Mouse (Mus musculus) kidney, embryonic 16.5 days (tissue): Measurements from ENCODE around the gene Abcg1. TPM values are rescaled to one million over a fixed set of nuclear protein-coding genes. Genes with fewer than 3 reads are reported as not detected.
A peak's percentile ranks its signal among the peaks of the same experiment; 100 is the strongest.

Experiments
- ATAC-seq: fragments of 200-750 bp; cut with Nextera tagmentation; 2 replicates; pipeline ENCODE4 v1.8.0; 2017; ENCODE audit warnings: moderate TSS enrichment; ENCODE audit not compliant: low FRiP score, low TSS enrichment
- H3K27ac ChIP-seq: fragments of 300-500 bp; sonication (generic); 2 replicates; pipeline ENCODE4 v1.5.1; 2014; ENCODE audit warnings: low read length
- H3K27me3 ChIP-seq: fragments of 300-500 bp; sonication (generic); 2 replicates; pipeline ENCODE4 v1.6.1; 2014; ENCODE audit warnings: low read length, control low read depth, mixed read lengths; ENCODE audit not compliant: insufficient read depth
- H3K36me3 ChIP-seq: fragments of 300-500 bp; sonication (generic); 2 replicates; pipeline ENCODE4 v1.6.1; 2014; ENCODE audit warnings: low read length, control low read depth, mixed read lengths; ENCODE audit not compliant: insufficient read depth
- H3K4me1 ChIP-seq: fragments of 300-500 bp; sonication (generic); 2 replicates; pipeline ENCODE4 v1.6.1; 2014; ENCODE audit warnings: low read length, control low read depth, mixed read lengths; ENCODE audit not compliant: insufficient read depth
- H3K4me2 ChIP-seq: fragments of 300-500 bp; sonication (generic); replicated peaks from 2 replicates; pipeline ENCODE4 v1.6.1; 2014; ENCODE audit warnings: low read depth, low read length
- H3K4me3 ChIP-seq: fragments of 300-500 bp; sonication (generic); 2 replicates; pipeline ENCODE4 v1.5.1; 2014; ENCODE audit warnings: mild to moderate bottlenecking, low read length
- H3K9ac ChIP-seq: fragments of 300-500 bp; sonication (generic); replicated peaks from 2 replicates; pipeline ENCODE4 v1.6.1; 2014; ENCODE audit warnings: low read length
- H3K9me3 ChIP-seq: fragments of 300-500 bp; sonication (generic); 2 replicates; pipeline ENCODE4 v1.6.1; 2016; ENCODE audit warnings: low read length, control low read depth
- WGBS: fragments of 180-500 bp; shearing (Covaris S2); extraction: QIAGEN DNeasy Blood & Tissue Kit; methylation state at CpG from one replicate; pipeline ENCODE4 v1.1.7; 2014; 5-methylcytosine and 5-hydroxymethylcytosine counted together
- polyA plus RNA-seq: library from polyadenylated mRNA; unstranded; fragments of >200 nt; fragmentation: Nextera tagmentation; extraction: Ambion mirVana; gene quantifications from 2 replicates; pipeline ENCODE4 v1.2.1, GENCODE M21; 2015

Gene Abcg1
- polyA plus RNA-seq, 1 experiment from 2014 or later = 9.2 TPM

DNA sequence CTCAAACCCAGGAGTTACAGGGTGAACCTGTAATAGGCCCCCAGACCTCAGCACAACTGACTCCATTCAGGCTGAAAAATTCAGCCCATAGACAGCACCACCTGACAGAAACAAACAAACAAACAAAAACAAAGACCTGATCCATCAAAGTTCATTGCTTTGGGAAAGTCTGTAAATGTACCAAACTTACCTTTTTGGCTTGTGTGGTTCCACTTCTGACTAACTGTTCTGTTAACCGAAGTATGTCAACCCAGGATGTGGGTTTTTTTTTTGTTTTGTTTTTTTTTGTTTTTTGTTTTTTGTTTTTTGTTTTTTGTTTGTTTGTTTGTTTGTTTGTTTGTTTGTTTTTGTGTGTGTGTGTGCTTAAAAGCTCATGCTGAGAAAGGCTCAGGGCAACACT, 79.3 kb downstream of the Abcg1 start:
- ATAC-seq = no peak
- H3K4me1 ChIP-seq = no peaks in the 10 kb centered on the region
- no peaks in the 10 kb centered on the region for H3K9me3 ChIP-seq
- H3K4me2 ChIP-seq = no peak overlapping the region
- WGBS = 90% methylated on average over 1 of the region's 1 CpGs
- H3K27ac ChIP-seq = no peak overlapping the region
- no peaks in the 10 kb centered on the region for H3K36me3 ChIP-seq
- no peaks in the 10 kb centered on the region for H3K27me3 ChIP-seq
- H3K9ac ChIP-seq = no peak overlapping the region
- H3K4me3 ChIP-seq = no peak overlapping the region

DNA sequence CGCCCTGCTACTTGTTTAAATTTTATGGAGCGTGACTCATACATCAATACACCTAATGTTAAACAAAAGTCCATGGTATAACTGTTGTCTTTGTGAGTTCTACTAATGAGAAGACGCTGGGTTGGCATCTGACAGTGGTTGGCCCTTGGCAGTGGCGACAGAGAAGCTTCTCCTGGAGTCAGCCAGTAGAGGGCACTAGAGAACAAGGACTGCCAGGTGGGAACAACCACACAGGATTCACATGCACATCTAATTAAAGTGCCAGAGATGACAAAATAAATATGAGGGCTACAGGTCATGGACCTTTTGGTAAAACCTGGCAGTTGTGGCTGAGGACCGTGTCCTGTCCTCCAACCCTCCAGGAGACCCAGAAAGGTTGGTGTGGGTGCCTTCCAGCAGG, 80.9 kb downstream of the Abcg1 start:
- H3K4me3 ChIP-seq = no peak overlapping the region
- H3K27me3 ChIP-seq = no peaks in the 10 kb centered on the region
- H3K4me2 ChIP-seq = no peak overlapping the region
- no peaks in the 10 kb centered on the region for H3K36me3 ChIP-seq
- WGBS = 10% methylated on average over 5 of the region's 5 CpGs
- no peak for ATAC-seq
- no peaks in the 10 kb centered on the region for H3K9me3 ChIP-seq
- no peak overlapping the region for H3K27ac ChIP-seq
- no peak overlapping the region for H3K9ac ChIP-seq
- no peaks in the 10 kb centered on the region for H3K4me1 ChIP-seq

DNA sequence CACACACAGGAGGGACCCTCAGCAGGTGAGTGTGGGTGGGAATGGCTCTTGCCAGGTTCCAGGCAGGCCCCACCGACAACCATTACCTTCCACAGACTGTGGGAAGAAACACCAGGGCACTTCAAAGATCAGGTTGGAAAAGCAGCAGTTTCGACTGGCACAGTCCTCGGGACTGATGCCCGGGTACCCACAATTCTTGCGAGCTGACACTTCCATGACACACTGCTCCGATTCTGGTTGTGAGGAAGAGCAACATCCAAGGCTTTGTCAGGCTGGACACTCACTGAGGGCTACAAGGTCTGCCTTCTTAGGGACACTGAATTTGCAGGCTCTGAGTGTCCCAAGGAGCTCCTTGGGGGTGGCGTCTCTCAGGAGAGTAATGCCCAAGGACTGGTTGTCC, 84.6 kb downstream of the Abcg1 start:
- Histone ChIP-seq H3K9me3 (no peaks in the 10 kb centered on the region), H3K4me1 (no peaks in the 10 kb centered on the region), H3K9ac (no peak overlapping the region), H3K27me3 (no peaks in the 10 kb centered on the region), H3K36me3 (no peaks in the 10 kb centered on the region), H3K27ac (no peak overlapping the region), H3K4me3 (no peak overlapping the region), H3K4me2 (no peak overlapping the region)
- ATAC-seq = no peak
- WGBS = 89% methylated on average over 7 of the region's 7 CpGs

DNA sequence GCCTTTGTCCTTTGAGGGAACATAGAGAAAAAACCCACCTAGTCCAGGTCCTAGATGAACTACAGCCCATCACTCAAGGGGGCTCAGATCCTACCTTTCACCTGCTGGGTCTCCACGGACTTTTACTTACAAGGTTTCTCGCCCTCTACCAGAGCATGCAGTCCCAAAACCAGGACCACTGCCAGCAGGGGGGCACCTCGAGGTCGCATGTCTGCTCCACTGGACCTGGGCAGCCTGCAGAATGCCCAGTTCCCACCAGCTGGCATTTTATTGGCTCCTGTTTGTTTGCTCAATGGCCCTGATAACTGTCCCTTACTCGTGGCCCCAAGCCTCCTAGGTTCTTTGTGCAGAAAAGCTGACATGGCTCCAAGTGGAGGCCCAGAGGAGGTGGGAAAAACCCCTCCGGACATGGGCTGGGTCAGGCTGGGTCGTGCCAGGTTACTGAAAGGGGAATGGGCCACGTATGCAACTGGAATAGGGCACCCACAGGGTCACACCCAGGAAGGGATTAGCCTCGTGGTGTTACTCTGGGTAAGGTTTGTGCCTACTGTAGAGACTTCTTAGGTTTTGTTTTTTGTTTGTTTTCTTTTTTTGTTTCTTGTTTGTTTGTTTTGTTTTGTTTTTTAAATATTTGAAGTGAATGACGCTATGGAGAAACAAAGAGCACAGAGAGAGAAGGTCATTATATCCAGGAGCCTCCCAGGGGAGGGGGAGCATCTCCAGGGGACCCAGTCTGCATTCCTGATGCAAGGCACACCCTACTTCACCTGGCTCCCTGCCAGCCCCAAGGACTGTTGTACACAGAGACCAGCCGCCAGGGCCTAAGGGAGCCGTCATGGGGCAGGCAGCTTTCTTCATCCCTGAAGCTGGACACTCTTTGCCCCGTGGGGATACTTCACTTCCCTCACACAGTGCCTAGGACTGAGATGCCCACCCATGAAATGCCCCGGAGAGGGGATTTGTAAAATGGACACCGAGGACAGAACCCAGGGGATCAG, 86.9 kb downstream of the Abcg1 start, which contains the start of gene Tff2:
Tff2 (minus strand) TSS at position 243 of the 998 bp plus-strand sequence.
- Histone ChIP-seq H3K4me2 (no peak within 1 kb of the TSS), H3K4me1 (no peaks in the 10 kb centered on the region), H3K9ac (no peak within 1 kb of the TSS), H3K27me3 (no peaks in the 10 kb centered on the region), H3K27ac (no peak within 1 kb of the TSS), H3K9me3 (no peaks in the 10 kb centered on the region), H3K36me3 (no peaks in the 10 kb centered on the region), H3K4me3 (no peak within 1 kb of the TSS)
- ATAC-seq = no peak
- WGBS = 61% methylated on average over 15 of the region's 15 CpGs

DNA sequence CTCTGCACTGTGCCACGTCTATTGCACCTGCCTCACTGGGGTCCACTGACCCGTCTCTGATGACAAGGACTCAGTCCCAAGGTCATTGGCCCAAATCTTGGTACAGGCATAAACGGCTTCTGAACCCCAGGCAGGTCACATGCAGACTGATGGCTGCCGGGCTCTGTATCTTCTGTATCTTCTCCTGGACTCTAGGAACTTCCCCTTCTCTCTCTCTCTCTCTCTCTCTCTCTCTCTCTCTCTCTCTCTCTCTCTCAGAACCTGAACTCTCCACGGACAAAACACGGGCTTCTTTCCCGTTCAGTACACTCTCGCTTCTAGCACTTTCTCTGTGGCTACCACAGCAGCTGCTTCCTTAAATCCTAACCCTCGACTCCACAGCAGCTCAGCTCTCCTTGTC, 88.5 kb downstream of the Abcg1 start:
- Histone ChIP-seq H3K4me3 (no peak overlapping the region), H3K27me3 (no peaks in the 10 kb centered on the region), H3K9me3 (no peaks in the 10 kb centered on the region), H3K4me1 (no peaks in the 10 kb centered on the region), H3K36me3 (no peaks in the 10 kb centered on the region), H3K9ac (no peak overlapping the region), H3K4me2 (no peak overlapping the region), H3K27ac (no peak overlapping the region)
- WGBS = 75% methylated on average over 9 of the region's 9 CpGs
- no peak for ATAC-seq

DNA sequence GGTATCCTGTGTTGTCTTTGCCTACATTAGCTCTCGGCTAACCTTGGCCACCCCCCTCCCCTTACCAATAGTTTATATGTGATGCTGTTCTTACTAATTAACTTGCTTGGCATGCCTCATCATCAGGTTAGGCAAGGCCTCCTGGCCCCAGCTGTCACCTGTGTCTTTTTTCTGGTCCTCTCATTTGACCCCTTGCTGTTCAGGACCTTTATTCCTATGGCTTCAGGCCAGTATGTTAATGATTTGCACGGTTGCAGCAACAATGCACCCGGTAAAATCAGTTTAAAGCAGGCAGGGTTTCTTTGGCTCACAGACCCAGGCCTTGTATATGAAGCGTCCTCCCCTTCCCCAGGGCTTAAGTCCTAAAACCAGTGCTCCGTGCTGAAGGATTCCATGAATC, 95.0 kb downstream of the Abcg1 start:
- H3K9me3 ChIP-seq = no peaks in the 10 kb centered on the region
- H3K4me3 ChIP-seq = peak overlapping the region; percentile 7; the same call in 1 of the 2 replicates
- H3K4me1 ChIP-seq = 0 out of 2 replicates have a peak, but pooled peaks cover 5% of the 10 kb centered on the region
- H3K27me3 ChIP-seq = no peaks in the 10 kb centered on the region
- ATAC-seq = peak; percentile 82
- H3K4me2 ChIP-seq = peak overlapping the region; percentile 33
- H3K36me3 ChIP-seq = no peaks in the 10 kb centered on the region
- H3K9ac ChIP-seq = 0 out of 2 replicates have a peak overlapping the region, but pooled peaks have one; percentile 40
- WGBS = 50% methylated on average over 5 of the region's 5 CpGs
- H3K27ac ChIP-seq = peak overlapping the region; percentile 77

DNA sequence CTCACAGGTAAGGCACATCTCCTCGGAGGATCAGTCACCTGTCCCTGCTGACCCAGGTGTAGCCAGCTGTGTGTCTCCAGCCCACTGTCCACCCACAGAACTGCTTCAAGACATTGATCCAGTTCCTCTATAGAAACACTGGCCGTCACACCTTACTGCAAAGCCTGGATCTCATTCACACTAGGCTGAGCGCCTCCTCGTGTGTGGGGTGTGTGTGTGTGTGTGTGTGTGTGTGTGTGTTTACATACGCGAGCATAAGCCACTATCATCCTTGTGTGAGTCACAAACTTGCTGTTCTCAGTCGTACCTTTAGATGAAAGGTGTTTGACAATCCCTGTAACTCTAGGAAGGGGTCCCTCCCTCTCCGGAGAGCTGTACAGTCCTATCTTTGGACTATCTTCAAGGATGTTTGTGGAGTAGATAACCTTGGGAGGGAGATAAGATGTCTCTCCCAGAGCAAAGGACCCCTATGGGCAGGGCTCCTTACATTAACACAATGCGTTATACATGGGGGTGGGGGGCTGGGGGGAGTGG, 95.6 kb downstream of the Abcg1 start:
- no peaks in the 10 kb centered on the region for H3K36me3 ChIP-seq
- H3K9ac ChIP-seq = 0 out of 2 replicates have a peak overlapping the region, but pooled peaks have one; percentile 40
- H3K9me3 ChIP-seq = no peaks in the 10 kb centered on the region
- 72% methylated on average over 9 of the region's 9 CpGs for WGBS
- peak overlapping the region; percentile 33 for H3K4me2 ChIP-seq
- H3K4me3 ChIP-seq = peak overlapping the region; percentile 7; the same call in 1 of the 2 replicates
- no peaks in the 10 kb centered on the region for H3K27me3 ChIP-seq
- ATAC-seq = no peak; the same call in 1 of the 2 replicates
- H3K4me1 ChIP-seq = 0 out of 2 replicates have a peak, but pooled peaks cover 5% of the 10 kb centered on the region
- H3K27ac ChIP-seq = peak overlapping the region; percentile 77

DNA sequence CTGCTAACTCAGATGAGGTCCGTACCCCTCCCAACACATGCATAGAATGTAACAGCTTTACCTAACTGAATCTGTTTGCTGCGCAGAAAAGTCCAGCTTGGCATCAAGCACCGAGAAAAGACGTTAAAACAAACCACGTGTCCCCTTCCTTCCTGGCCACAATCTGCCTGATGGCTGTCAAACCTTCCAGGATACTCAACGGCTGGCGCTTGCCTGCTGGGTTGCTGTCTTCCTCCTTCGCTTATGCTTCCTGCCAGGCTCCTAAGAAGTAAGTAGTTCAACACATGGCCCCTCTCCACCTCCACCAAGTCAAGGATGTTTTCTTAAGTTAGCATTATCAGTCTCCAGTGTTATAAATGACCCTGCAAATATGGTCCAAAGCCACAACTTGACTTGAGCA, 96.3 kb downstream of the Abcg1 start:
- 0 out of 2 replicates have a peak overlapping the region, but pooled peaks have one; percentile 1 for H3K4me2 ChIP-seq
- H3K9ac ChIP-seq = no peak overlapping the region
- H3K4me3 ChIP-seq = no peak overlapping the region
- no peaks in the 10 kb centered on the region for H3K36me3 ChIP-seq
- no peaks in the 10 kb centered on the region for H3K9me3 ChIP-seq
- H3K4me1 ChIP-seq = 0 out of 2 replicates have a peak, but pooled peaks cover 5% of the 10 kb centered on the region
- 63% methylated on average over 8 of the region's 8 CpGs for WGBS
- H3K27me3 ChIP-seq = no peaks in the 10 kb centered on the region
- no peak overlapping the region for H3K27ac ChIP-seq
- no peak for ATAC-seq

DNA sequence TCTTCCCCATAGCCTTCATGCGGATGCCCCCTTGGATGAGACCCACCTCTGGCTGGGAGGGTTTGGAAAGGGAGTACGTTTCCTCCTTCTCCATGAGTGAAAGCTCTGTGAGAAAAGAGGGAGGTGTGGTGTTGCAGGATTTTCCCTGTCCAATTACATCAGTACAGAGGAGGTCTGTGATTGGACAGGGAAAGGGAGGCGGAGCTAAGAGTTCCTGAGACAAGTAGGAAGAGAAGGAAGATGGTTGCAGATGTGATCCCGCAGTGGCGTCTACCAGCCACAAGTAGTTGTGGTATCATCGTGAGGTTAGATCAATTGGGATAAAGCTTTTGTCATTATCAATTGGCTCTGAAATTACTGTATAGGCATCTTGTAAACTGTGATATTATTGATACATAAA, 100.4 kb downstream of the Abcg1 start:
- Histone ChIP-seq H3K36me3 (no peaks in the 10 kb centered on the region), H3K4me3 (no peak overlapping the region), H3K4me1 (0 out of 2 replicates have a peak, but pooled peaks cover 5% of the 10 kb centered on the region), H3K27ac (no peak overlapping the region), H3K27me3 (no peaks in the 10 kb centered on the region), H3K4me2 (no peak overlapping the region), H3K9ac (no peak overlapping the region), H3K9me3 (no peaks in the 10 kb centered on the region)
- WGBS = 78% methylated on average over 6 of the region's 6 CpGs
- ATAC-seq = no peak
